Comparison of ENCODE assay signal across 9 mouse cellular contexts in genomic region chr11:49087830-49088616, GRCm38 (mm10). TPM values are rescaled to one million over a fixed set of nuclear protein-coding genes. Genes with fewer than 3 reads are reported as not detected.
DNase-seq lines count a peak whose midpoint lies in the region; ATAC-seq and TF ChIP-seq lines count a peak whose summit lies in the region.
"Had no signal": no experiment of that assay in that cellular context is flagged by ENCODE, and none has a peak within 500 bp of the region (broad histone marks: within the 10 kb centered on the region; RNA-seq: fewer than 3 reads in every experiment).

No protein-coding gene starts in this region.

- TF ChIP-seq POLR2A in small intestine, adult 2 months (IDR thresholded peaks at IDR 0.05; ENCODE audit: low read depth, low read length) = no peak

- no peaks in the 10 kb centered on the region for H3K9me3 ChIP-seq in forebrain, embryonic 11.5 days (ENCODE audit: control insufficient read depth, low read length)
- no peaks in the 10 kb centered on the region for H3K9me3 ChIP-seq in forebrain, embryonic 15.5 days
- H3K9me3 ChIP-seq in heart, postnatal 0 days (replicated peaks; ENCODE audit: control insufficient read depth, low read length) = no peaks in the 10 kb centered on the region
- H3K9me3 ChIP-seq in liver, embryonic 14.5 days (ENCODE audit: control insufficient read depth, low read length) = no peaks in the 10 kb centered on the region

- DNase-seq in forebrain, embryonic 11.5 days (ENCODE audit: low spot score) = peak; percentile 53
- peak; percentile 57 for DNase-seq in MEL-GATA-1-ER (ENCODE audit: extremely low read depth, low read depth)
- no peak for DNase-seq in heart, postnatal 0 days (ENCODE audit: low spot score)
- DNase-seq in liver, embryonic 14.5 days (ENCODE audit: low read depth in 3 of 3, low spot score in 3 of 3) = peak; percentile 69 to 73 (median 72)
- no peak for DNase-seq in frontal cortex, postnatal 10 days (ENCODE audit: low spot score in 2 of 2)
- no peak for DNase-seq in urinary bladder, postnatal 10 days (ENCODE audit: low spot score)

- no peaks in the 10 kb centered on the region for H3K36me3 ChIP-seq in forebrain, embryonic 11.5 days (ENCODE audit: control insufficient read depth, insufficient read depth, low read length)
- no peaks in the 10 kb centered on the region for H3K36me3 ChIP-seq in forebrain, embryonic 15.5 days
- H3K36me3 ChIP-seq in heart, postnatal 0 days (replicated peaks; ENCODE audit: control insufficient read depth, insufficient read depth, low read length) = no peaks in the 10 kb centered on the region
- no peaks in the 10 kb centered on the region for H3K36me3 ChIP-seq in liver, embryonic 14.5 days (replicated peaks; ENCODE audit: control insufficient read depth, insufficient read depth, low read depth)
- 0 out of 2 replicates have a peak, but pooled peaks cover 3% of the 10 kb centered on the region for H3K36me3 ChIP-seq in small intestine, adult 2 months (ENCODE audit: control insufficient read depth, insufficient read depth, low read length)

- no peaks in the 10 kb centered on the region for H3K4me1 ChIP-seq in forebrain, embryonic 11.5 days (replicated peaks; ENCODE audit: control insufficient read depth, insufficient read depth, low read length)
- H3K4me1 ChIP-seq in forebrain, embryonic 15.5 days = no peaks in the 10 kb centered on the region
- H3K4me1 ChIP-seq in heart, postnatal 0 days (ENCODE audit: control insufficient read depth, insufficient read depth) = peaks cover 2% of the 10 kb centered on the region; the same call in 1 of the 2 replicates
- peaks cover 77 to 85% of the 10 kb centered on the region in 2 experiments for H3K4me1 ChIP-seq in liver, embryonic 14.5 days (replicated peaks; ENCODE audit: control insufficient read depth in 2 of 2, insufficient read depth in 2 of 2, low read length in 1 of 2)
- H3K4me1 ChIP-seq in small intestine, adult 2 months (ENCODE audit: control insufficient read depth, insufficient read depth, insufficient read length, low read length) = peaks cover 20% of the 10 kb centered on the region

- 0 out of 2 replicates have a peak, but pooled peaks have one; percentile 39 for ATAC-seq in forebrain, embryonic 11.5 days (replicated peaks; ENCODE audit: low FRiP score)
- ATAC-seq in forebrain, embryonic 15.5 days (replicated peaks) = no peak
- peak; percentile 39; the same call in 1 of the 2 replicates for ATAC-seq in heart, postnatal 0 days (ENCODE audit: insufficient read depth, low read depth)
- peak; percentile 94 for ATAC-seq in liver, embryonic 14.5 days (ENCODE audit: insufficient read depth)

- WGBS in forebrain, embryonic 11.5 days = 46% methylated on average over 22 of the region's 22 CpGs
- WGBS in forebrain, embryonic 15.5 days = 47% methylated on average over 22 of the region's 22 CpGs
- WGBS in heart, postnatal 0 days = 31% methylated on average over 22 of the region's 22 CpGs
- WGBS in liver, embryonic 14.5 days (ENCODE audit: insufficient replicate concordance) = 15% methylated on average over 22 of the region's 22 CpGs
- WGBS in small intestine, adult 2 months = 9% methylated on average over 22 of the region's 22 CpGs

- H3K4me2 ChIP-seq in forebrain, embryonic 11.5 days (ENCODE audit: low read depth, low read length, severe bottlenecking) = no peak overlapping the region
- H3K4me2 ChIP-seq in forebrain, embryonic 15.5 days (replicated peaks) = no peak overlapping the region
- H3K4me2 ChIP-seq in heart, postnatal 0 days (ENCODE audit: low read depth, low read length) = peak overlapping the region; percentile 54
- H3K4me2 ChIP-seq in liver, embryonic 14.5 days (ENCODE audit: low read depth) = peak overlapping the region; percentile 59

- no peak overlapping the region for H3K9ac ChIP-seq in forebrain, embryonic 11.5 days (ENCODE audit: low read length)
- no peak overlapping the region for H3K9ac ChIP-seq in forebrain, embryonic 15.5 days (replicated peaks)
- H3K9ac ChIP-seq in heart, postnatal 0 days (replicated peaks; ENCODE audit: low read depth, low read length) = 0 out of 2 replicates have a peak overlapping the region, but pooled peaks have one; percentile 15
- peak overlapping the region; percentile 77 for H3K9ac ChIP-seq in liver, embryonic 14.5 days (replicated peaks)

- no peak overlapping the region for H3K4me3 ChIP-seq in forebrain, embryonic 11.5 days (ENCODE audit: low read depth, low read length)
- no peak overlapping the region for H3K4me3 ChIP-seq in forebrain, embryonic 15.5 days
- peak overlapping the region; percentile 24; the same call in 1 of the 2 replicates for H3K4me3 ChIP-seq in heart, postnatal 0 days (ENCODE audit: low read depth, low read length)
- H3K4me3 ChIP-seq in liver, embryonic 14.5 days (ENCODE audit: insufficient read depth in 1 of 2, low read depth in 2 of 2, low read length in 2 of 2) = peak overlapping the region; percentile 17 to 24
- H3K4me3 ChIP-seq in small intestine, adult 2 months (ENCODE audit: low read depth, low read length) = peak overlapping the region; percentile 69

- TF ChIP-seq EP300 in heart, postnatal 0 days (IDR thresholded peaks at IDR 0.05; ENCODE audit: low read depth) = no peak
- peak; percentile 90 for TF ChIP-seq EP300 in liver, embryonic 14.5 days (IDR thresholded peaks at IDR 0.05; ENCODE audit: low read depth)

- no peak for TF ChIP-seq CTCF in heart, postnatal 0 days (IDR thresholded peaks at IDR 0.05; ENCODE audit: low read depth)
- TF ChIP-seq CTCF in liver, embryonic 14.5 days (IDR thresholded peaks at IDR 0.05; ENCODE audit: low read depth) = peak; percentile 31
- TF ChIP-seq CTCF in small intestine, adult 2 months (IDR thresholded peaks at IDR 0.05; ENCODE audit: extremely low read depth, insufficient read length, insufficient replicate concordance, low read depth, low read length) = no peak

- H3K27ac ChIP-seq in forebrain, embryonic 11.5 days (ENCODE audit: low read depth, low read length) = no peak overlapping the region
- no peak overlapping the region for H3K27ac ChIP-seq in forebrain, embryonic 15.5 days (replicated peaks)
- H3K27ac ChIP-seq in heart, postnatal 0 days (ENCODE audit: low read depth) = no peak overlapping the region; the same call in 1 of the 2 replicates
- peak overlapping the region; percentile 74 for H3K27ac ChIP-seq in liver, embryonic 14.5 days
- peak overlapping the region; percentile 85 for H3K27ac ChIP-seq in small intestine, adult 2 months (ENCODE audit: insufficient read depth, low read depth, low read length)

- no peaks in the 10 kb centered on the region for H3K27me3 ChIP-seq in forebrain, embryonic 11.5 days (ENCODE audit: control insufficient read depth, insufficient read depth, low read length)
- H3K27me3 ChIP-seq in forebrain, embryonic 15.5 days = no peaks in the 10 kb centered on the region
- no peaks in the 10 kb centered on the region for H3K27me3 ChIP-seq in heart, postnatal 0 days (ENCODE audit: control insufficient read depth, insufficient read depth, low read length)
- no peaks in the 10 kb centered on the region for H3K27me3 ChIP-seq in liver, embryonic 14.5 days (ENCODE audit: control insufficient read depth, insufficient read depth, low read length)
- H3K27me3 ChIP-seq in small intestine, adult 2 months (ENCODE audit: control insufficient read depth, insufficient read depth, low read length) = no peaks in the 10 kb centered on the region

RNA-seq across cellular contexts. Expression of gene Ifi47, which starts 11.6 kb away (rescaled TPM):
- 0.63 and 1.1 TPM in 2 replicates for polyA plus RNA-seq in forebrain, embryonic 11.5 days (2014; fragmentation: Nextera tagmentation; extraction: Ambion mirVana)
- 0.38 and 0.54 TPM in 2 replicates for polyA plus RNA-seq in forebrain, embryonic 15.5 days (2015; fragmentation: Nextera tagmentation; extraction: Ambion mirVana)
- total RNA-seq in heart, postnatal 0 days (2014; rRNA removed; ENCODE audit: low replicate concordance) = 2.0 and 2.1 TPM in 2 replicates
- polyA plus RNA-seq in heart, postnatal 0 days (2015; fragmentation: Nextera tagmentation; extraction: Ambion mirVana) = 1.4 and 1.8 TPM in 2 replicates
- 2.4 and 3.2 TPM in 2 replicates for polyA plus RNA-seq in liver, embryonic 14.5 days (2012; rRNA removed)
- 6.2 and 7.6 TPM in 2 replicates for polyA plus RNA-seq in liver, embryonic 14.5 days (2014; fragmentation: Nextera tagmentation; extraction: Ambion mirVana)
- polyA plus RNA-seq in small intestine, adult 2 months (2012; rRNA removed) = 2.7 and 8.7 TPM in 2 replicates

RNA-seq across cellular contexts. Expression of gene Tgtp2, which starts 24.0 kb away (rescaled TPM):
- polyA plus RNA-seq in forebrain, embryonic 11.5 days (2014; fragmentation: Nextera tagmentation; extraction: Ambion mirVana) = not detected in 2 replicates
- not detected in 2 replicates for polyA plus RNA-seq in forebrain, embryonic 15.5 days (2015; fragmentation: Nextera tagmentation; extraction: Ambion mirVana)
- 0.08 TPM in 1 of 2 replicates, not detected in the other for total RNA-seq in heart, postnatal 0 days (2014; rRNA removed; ENCODE audit: low replicate concordance)
- polyA plus RNA-seq in heart, postnatal 0 days (2015; fragmentation: Nextera tagmentation; extraction: Ambion mirVana) = 0.36 and 0.54 TPM in 2 replicates
- 0.06 and 0.27 TPM in 2 replicates for polyA plus RNA-seq in liver, embryonic 14.5 days (2012; rRNA removed)
- 0.35 and 0.51 TPM in 2 replicates for polyA plus RNA-seq in liver, embryonic 14.5 days (2014; fragmentation: Nextera tagmentation; extraction: Ambion mirVana)
- 0.72 and 1.8 TPM in 2 replicates for polyA plus RNA-seq in small intestine, adult 2 months (2012; rRNA removed)
- total RNA-seq: left cerebral cortex, postnatal 10 days had no signal

RNA-seq across cellular contexts. Expression of gene Olfr1396, which starts 26.7 kb away (rescaled TPM):
- polyA plus RNA-seq in forebrain, embryonic 11.5 days (2014; fragmentation: Nextera tagmentation; extraction: Ambion mirVana) = not detected in 2 replicates
- polyA plus RNA-seq in forebrain, embryonic 15.5 days (2015; fragmentation: Nextera tagmentation; extraction: Ambion mirVana) = not detected in 2 replicates
- 20.3 TPM in 1 of 2 replicates, not detected in the other for total RNA-seq in heart, postnatal 0 days (2014; rRNA removed; ENCODE audit: low replicate concordance)
- 0.45 and 0.59 TPM in 2 replicates for polyA plus RNA-seq in heart, postnatal 0 days (2015; fragmentation: Nextera tagmentation; extraction: Ambion mirVana)
- polyA plus RNA-seq in liver, embryonic 14.5 days (2012; rRNA removed) = not detected in 2 replicates
- polyA plus RNA-seq in liver, embryonic 14.5 days (2014; fragmentation: Nextera tagmentation; extraction: Ambion mirVana) = not detected in 2 replicates
- polyA plus RNA-seq in small intestine, adult 2 months (2012; rRNA removed) = 0.13 TPM in 1 of 2 replicates, not detected in the other
- total RNA-seq: left cerebral cortex, postnatal 10 days had no signal

RNA-seq across cellular contexts. Expression of gene 9930111J21Rik2, which starts 37.0 kb away (rescaled TPM):
- polyA plus RNA-seq in forebrain, embryonic 11.5 days (2014; fragmentation: Nextera tagmentation; extraction: Ambion mirVana) = 0.04 and 0.07 TPM in 2 replicates
- polyA plus RNA-seq in forebrain, embryonic 15.5 days (2015; fragmentation: Nextera tagmentation; extraction: Ambion mirVana) = 0.24 and 0.28 TPM in 2 replicates
- total RNA-seq in heart, postnatal 0 days (2014; rRNA removed; ENCODE audit: low replicate concordance) = 2.7 and 8.2 TPM in 2 replicates
- 1.1 and 1.2 TPM in 2 replicates for polyA plus RNA-seq in heart, postnatal 0 days (2015; fragmentation: Nextera tagmentation; extraction: Ambion mirVana)
- polyA plus RNA-seq in liver, embryonic 14.5 days (2012; rRNA removed) = 0.34 and 0.56 TPM in 2 replicates
- polyA plus RNA-seq in liver, embryonic 14.5 days (2014; fragmentation: Nextera tagmentation; extraction: Ambion mirVana) = 0.51 and 0.57 TPM in 2 replicates
- polyA plus RNA-seq in small intestine, adult 2 months (2012; rRNA removed) = 0.48 and 0.85 TPM in 2 replicates

RNA-seq across cellular contexts. Expression of gene Olfr1395, which starts 54.1 kb away (rescaled TPM):
- polyA plus RNA-seq in forebrain, embryonic 11.5 days (2014; fragmentation: Nextera tagmentation; extraction: Ambion mirVana) = not detected in 2 replicates
- polyA plus RNA-seq in forebrain, embryonic 15.5 days (2015; fragmentation: Nextera tagmentation; extraction: Ambion mirVana) = not detected in 2 replicates
- total RNA-seq in heart, postnatal 0 days (2014; rRNA removed; ENCODE audit: low replicate concordance) = not detected in 2 replicates
- polyA plus RNA-seq in heart, postnatal 0 days (2015; fragmentation: Nextera tagmentation; extraction: Ambion mirVana) = not detected in 2 replicates
- polyA plus RNA-seq in liver, embryonic 14.5 days (2012; rRNA removed) = not detected in 2 replicates
- polyA plus RNA-seq in liver, embryonic 14.5 days (2014; fragmentation: Nextera tagmentation; extraction: Ambion mirVana) = not detected in 2 replicates
- not detected in 2 replicates for polyA plus RNA-seq in small intestine, adult 2 months (2012; rRNA removed)
- total RNA-seq: left cerebral cortex, postnatal 10 days had no signal

Comparison
In these comparisons a context has a peak if more than half of its experiments do, and no peak if none do; other contexts are left out.
1. DNase-seq: peak in forebrain, embryonic 11.5 days (single experiment), MEL-GATA-1-ER (single experiment) and liver, embryonic 14.5 days (3 of 3); none in heart, postnatal 0 days (single experiment), frontal cortex, postnatal 10 days (0 of 2) and urinary bladder, postnatal 10 days (single experiment).
2. H3K27ac ChIP-seq: peak in liver, embryonic 14.5 days (single experiment) and small intestine, adult 2 months (single experiment); none in forebrain, embryonic 11.5 days (single experiment), forebrain, embryonic 15.5 days (single experiment) and heart, postnatal 0 days (single experiment).
3. H3K4me2 ChIP-seq: peak in heart, postnatal 0 days (single experiment) and liver, embryonic 14.5 days (single experiment); none in forebrain, embryonic 11.5 days (single experiment) and forebrain, embryonic 15.5 days (single experiment).
4. H3K4me3 ChIP-seq: peak in heart, postnatal 0 days (single experiment), liver, embryonic 14.5 days (2 of 2) and small intestine, adult 2 months (single experiment); none in forebrain, embryonic 11.5 days (single experiment) and forebrain, embryonic 15.5 days (single experiment).
5. H3K9ac ChIP-seq: peak in heart, postnatal 0 days (single experiment) and liver, embryonic 14.5 days (single experiment); none in forebrain, embryonic 11.5 days (single experiment) and forebrain, embryonic 15.5 days (single experiment).